Mouse (Mus musculus): ENCODE data around the gene Tmem170b.

- no peak for TF ChIP-seq POLR2A (IDR thresholded peaks at IDR 0.05; ENCODE audit: low read depth, low read length)
- no peak for TF ChIP-seq CTCF (IDR thresholded peaks at IDR 0.05; ENCODE audit: borderline replicate concordance, insufficient read depth, low read length)
These were observed 49.9 kb downstream of the Tmem170b start for GRCm38 (mm10) chr13:41655576-41656090.

Data from embryonic fibroblast, embryonic 13.5 days (primary cell).